Mouse (Mus musculus) myocyte (in vitro differentiated cells): ENCODE data around the gene Trak1. TPM values are rescaled to one million over a fixed set of nuclear protein-coding genes. Genes with fewer than 3 reads are reported as not detected.
A peak's percentile ranks its signal among the peaks of the same experiment; 100 is the strongest.

Source experiments
- H3K27me3 ChIP-seq: one replicate; pipeline ENCODE4 v1.6.1; 2011; ENCODE audit not compliant: control insufficient read depth, insufficient read depth, insufficient read length
- H3K36me3 ChIP-seq: one replicate; pipeline ENCODE4 v1.6.1; 2011; ENCODE audit not compliant: control insufficient read depth, insufficient read depth
- H3K4me2 ChIP-seq: one replicate; pipeline ENCODE4 v1.6.1; 2011; ENCODE audit warnings: low read depth, control low read depth
- H3K4me3 ChIP-seq: one replicate; pipeline ENCODE4 v1.5.1; 2011; ENCODE audit warnings: mild to moderate bottlenecking, control low read depth, moderate library complexity
- H3K79me2 ChIP-seq: one replicate; pipeline ENCODE4 v1.6.1; 2011; ENCODE audit not compliant: control insufficient read depth, insufficient read depth
- H3ac ChIP-seq: one replicate; pipeline ENCODE4 v1.6.1; 2011; ENCODE audit not compliant: control insufficient read depth, insufficient read length
- CEBPB ChIP-seq: IDR thresholded peaks from 2 replicates; pipeline ENCODE4 v1.6.1; 2011; ENCODE audit warnings: mild to moderate bottlenecking, moderate library complexity; ENCODE audit not compliant: poor library complexity, insufficient read depth, severe bottlenecking
- E2F4 ChIP-seq: IDR thresholded peaks from one replicate; pipeline ENCODE4 v1.6.1; 2011; ENCODE audit warnings: mild to moderate bottlenecking, control low read depth, moderate library complexity; ENCODE audit not compliant: insufficient read depth
- MAX ChIP-seq: IDR thresholded peaks from one replicate; pipeline ENCODE4 v1.6.1; 2011; ENCODE audit warnings: low read depth, mild to moderate bottlenecking, control low read depth
- MYOD1 ChIP-seq, 3 experiments: IDR thresholded peaks; one replicate each; pipeline ENCODE4 v1.6.1; 2011; ENCODE audit warnings: control low read depth in 2 of 3, low read depth in 2 of 3, mild to moderate bottlenecking in 2 of 3, moderate library complexity in 1 of 3; ENCODE audit not compliant: insufficient read length in 2 of 3, control insufficient read depth in 1 of 3
- MYOG ChIP-seq, 3 experiments: IDR thresholded peaks; one replicate each; pipeline ENCODE4 v1.6.1; 2011; ENCODE audit warnings: control low read depth in 2 of 3, low read depth in 2 of 3, mild to moderate bottlenecking in 2 of 3; ENCODE audit not compliant: insufficient read length in 2 of 3, control insufficient read depth in 1 of 3, insufficient read depth in 1 of 3
- POLR2A ChIP-seq: IDR thresholded peaks from one replicate; pipeline ENCODE4 v1.6.1; 2011; ENCODE audit warnings: low read depth, mild to moderate bottlenecking, control low read depth, moderate library complexity; ENCODE audit not compliant: insufficient read length
- POLR2AphosphoS2 ChIP-seq: IDR thresholded peaks from one replicate; pipeline ENCODE4 v1.6.1; 2011; ENCODE audit warnings: low read depth, control low read depth; ENCODE audit not compliant: insufficient read length
- REST ChIP-seq: IDR thresholded peaks from one replicate; pipeline ENCODE4 v1.6.1; 2011; ENCODE audit warnings: mild to moderate bottlenecking, control low read depth, moderate library complexity; ENCODE audit not compliant: insufficient read depth, insufficient read length
- SRF ChIP-seq: IDR thresholded peaks from one replicate; pipeline ENCODE4 v1.6.1; 2011; ENCODE audit warnings: low read depth; ENCODE audit not compliant: control insufficient read depth, insufficient read length
- TCF12 ChIP-seq: IDR thresholded peaks from one replicate; pipeline ENCODE4 v1.6.1; 2011; ENCODE audit warnings: mild to moderate bottlenecking, control low read depth; ENCODE audit not compliant: poor library complexity, insufficient read depth, severe bottlenecking
- TCF3 ChIP-seq: IDR thresholded peaks from one replicate; pipeline ENCODE4 v1.6.1; 2011; ENCODE audit warnings: low read depth, control low read depth; ENCODE audit not compliant: insufficient read length
- USF1 ChIP-seq: IDR thresholded peaks from one replicate; pipeline ENCODE4 v1.6.1; 2011; ENCODE audit warnings: low read depth, mild to moderate bottlenecking, control low read depth, moderate library complexity
- polyA plus RNA-seq: library from polyadenylated mRNA; unstranded; fragments of >200 nt; fragmentation: generic; extraction: Trizol; gene quantifications from one replicate; pipeline ENCODE4 v1.2.1, GENCODE M21; 2012; ENCODE audit warnings: missing spikeins

Gene Trak1
- polyA plus RNA-seq, 1 experiment, result 60.8 TPM

DNA sequence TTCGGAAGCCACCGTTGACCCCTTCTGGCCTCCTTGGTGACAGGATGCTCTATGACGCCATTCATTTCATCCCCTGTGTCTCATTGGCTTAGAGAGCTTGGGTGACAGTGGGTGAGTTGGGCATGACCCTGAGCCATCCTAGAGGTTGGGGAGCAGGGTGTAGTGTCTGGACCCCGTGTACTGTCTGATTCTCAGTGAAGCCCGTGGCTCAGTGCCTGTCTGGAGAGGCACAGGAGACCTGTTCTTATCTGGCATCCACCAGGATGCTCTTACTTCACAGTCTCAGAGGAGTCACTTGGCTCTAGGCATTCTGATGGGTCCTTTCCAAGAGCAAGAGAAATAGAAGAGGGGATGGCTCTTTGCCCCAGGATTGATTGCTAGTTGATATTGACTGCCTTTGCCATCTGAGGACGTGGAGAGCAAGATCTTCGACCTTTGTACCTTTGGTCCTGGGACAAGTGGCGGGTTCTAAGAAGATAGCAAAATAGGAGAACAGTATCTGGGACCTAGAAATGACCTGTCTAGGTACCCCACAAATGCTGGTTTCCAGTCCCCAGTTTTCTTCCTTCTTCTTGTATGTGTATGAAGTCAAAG lies 107.9 kb downstream of the Trak1 start:
- Histone ChIP-seq H3ac (no peak overlapping the region), H3K4me3 (no peak overlapping the region), H3K36me3 (peaks cover 6% of the 10 kb centered on the region), H3K4me2 (no peak overlapping the region), H3K27me3 (no peaks in the 10 kb centered on the region), H3K79me2 (peaks cover 27% of the 10 kb centered on the region)
- TF ChIP-seq E2F4 (no peak), MYOD1 (IDR thresholded peaks at IDR 0.05; ENCODE audit: control insufficient read depth in 1 of 3, insufficient read length in 2 of 3, low read depth in 2 of 3) (no peak), TCF3 (no peak), POLR2AphosphoS2 (no peak), USF1 (no peak), POLR2A (no peak), REST (no peak), MAX (no peak), SRF (no peak), MYOG (IDR thresholded peaks at IDR 0.05; ENCODE audit: control insufficient read depth in 1 of 3, insufficient read depth in 1 of 3, insufficient read length in 2 of 3, low read depth in 2 of 3) (no peak), TCF12 (no peak), CEBPB (no peak)

GRCm38 (mm10) chr9:121405792-121406191 lies 108.5 kb downstream of the Trak1 start:
- no peaks in the 10 kb centered on the region for H3K27me3 ChIP-seq
- TF ChIP-seq MYOD1 (IDR thresholded peaks at IDR 0.05; ENCODE audit: control insufficient read depth in 1 of 3, insufficient read length in 2 of 3, low read depth in 2 of 3), result no peak
- TF ChIP-seq SRF, result no peak
- no peak for TF ChIP-seq REST
- TF ChIP-seq CEBPB, result no peak
- no peaks in the 10 kb centered on the region for H3K36me3 ChIP-seq
- H3K4me3 ChIP-seq, result no peak overlapping the region
- H3K79me2 ChIP-seq, result peaks cover 26% of the 10 kb centered on the region
- no peak overlapping the region for H3ac ChIP-seq
- no peak overlapping the region for H3K4me2 ChIP-seq

DNA sequence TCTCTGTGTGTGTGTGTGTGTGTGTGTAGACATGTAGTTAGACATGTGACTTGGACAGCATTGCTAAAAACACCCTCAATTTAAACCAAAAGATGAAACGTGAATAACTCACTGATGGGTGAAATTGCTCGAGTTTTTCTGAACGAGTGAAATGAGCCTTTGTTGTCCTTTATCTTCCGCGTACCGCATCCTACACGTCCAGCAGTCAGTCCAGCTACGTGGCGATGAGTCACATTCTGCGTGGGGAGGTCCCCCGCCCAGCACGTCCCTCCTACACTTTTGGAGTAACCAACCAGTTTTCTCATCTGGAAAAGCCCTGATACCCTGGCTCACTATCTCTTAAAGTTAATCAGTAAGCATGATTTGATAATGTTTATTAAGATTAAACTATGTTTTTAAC lies 116.9 kb downstream of the Trak1 start:
- no peak overlapping the region for H3K4me3 ChIP-seq
- H3K4me2 ChIP-seq, result peak overlapping the region; percentile 57
- H3K27me3 ChIP-seq, result no peaks in the 10 kb centered on the region
- no peaks in the 10 kb centered on the region for H3K36me3 ChIP-seq
- H3ac ChIP-seq, result no peak overlapping the region
- H3K79me2 ChIP-seq, result peaks cover 10% of the 10 kb centered on the region
- no peak for TF ChIP-seq TCF12
- TF ChIP-seq POLR2AphosphoS2, result no peak
- TF ChIP-seq MYOD1 (IDR thresholded peaks at IDR 0.05; ENCODE audit: control insufficient read depth in 1 of 3, insufficient read length in 2 of 3, low read depth in 2 of 3), result no peak
- no peak for TF ChIP-seq USF1
- no peak for TF ChIP-seq SRF
- TF ChIP-seq TCF3, result no peak
- no peak for TF ChIP-seq POLR2A
- no peak for TF ChIP-seq MYOG (IDR thresholded peaks at IDR 0.05; ENCODE audit: control insufficient read depth in 1 of 3, insufficient read depth in 1 of 3, insufficient read length in 2 of 3, low read depth in 2 of 3)
- no peak for TF ChIP-seq REST
- TF ChIP-seq E2F4, result no peak
- TF ChIP-seq CEBPB, result no peak
- TF ChIP-seq MAX, result no peak

DNA sequence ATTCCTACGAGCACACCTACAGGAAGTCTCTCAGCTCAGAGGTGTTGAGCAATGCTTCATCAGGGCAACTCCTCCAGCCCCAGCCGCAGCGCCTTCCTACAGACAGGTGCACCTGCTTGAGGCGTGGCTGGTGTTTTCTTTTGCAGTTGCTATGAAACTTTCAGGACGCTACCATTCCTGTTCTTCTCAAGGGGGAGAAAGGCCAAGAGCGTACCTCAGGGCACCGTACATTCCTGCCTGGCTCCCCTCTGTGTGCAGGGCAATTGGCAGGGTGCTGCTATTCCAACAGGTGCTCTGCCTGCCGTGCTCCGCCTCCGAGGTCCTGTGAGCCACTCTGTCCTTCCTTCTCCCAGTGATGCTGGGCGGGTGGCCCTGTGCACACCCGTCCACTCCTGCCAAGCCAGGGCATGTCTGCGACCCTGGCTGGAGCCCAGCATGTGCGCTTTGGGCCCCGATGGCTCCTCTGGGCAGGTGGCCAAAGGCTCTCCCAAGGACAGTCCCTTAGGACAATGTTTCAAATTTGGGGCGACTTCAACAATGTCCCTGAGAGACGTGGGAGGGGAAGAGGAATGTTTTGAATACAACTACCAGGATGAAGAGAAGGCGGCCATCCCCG lies 118.4 kb downstream of the Trak1 start:
- Histone ChIP-seq H3ac (no peak overlapping the region), H3K4me2 (no peak overlapping the region), H3K36me3 (no peaks in the 10 kb centered on the region), H3K27me3 (no peaks in the 10 kb centered on the region), H3K79me2 (peaks cover 11% of the 10 kb centered on the region), H3K4me3 (no peak overlapping the region)
- TF ChIP-seq MYOG (IDR thresholded peaks at IDR 0.05; ENCODE audit: control insufficient read depth in 1 of 3, insufficient read depth in 1 of 3, insufficient read length in 2 of 3, low read depth in 2 of 3) (peak in 1 of 3 experiments; percentile 48), MYOD1 (IDR thresholded peaks at IDR 0.05; ENCODE audit: control insufficient read depth in 1 of 3, insufficient read length in 2 of 3, low read depth in 2 of 3) (peak in 1 of 3 experiments; percentile 65), TCF12 (no peak), USF1 (no peak), MAX (no peak), POLR2A (peak; percentile 30)

DNA sequence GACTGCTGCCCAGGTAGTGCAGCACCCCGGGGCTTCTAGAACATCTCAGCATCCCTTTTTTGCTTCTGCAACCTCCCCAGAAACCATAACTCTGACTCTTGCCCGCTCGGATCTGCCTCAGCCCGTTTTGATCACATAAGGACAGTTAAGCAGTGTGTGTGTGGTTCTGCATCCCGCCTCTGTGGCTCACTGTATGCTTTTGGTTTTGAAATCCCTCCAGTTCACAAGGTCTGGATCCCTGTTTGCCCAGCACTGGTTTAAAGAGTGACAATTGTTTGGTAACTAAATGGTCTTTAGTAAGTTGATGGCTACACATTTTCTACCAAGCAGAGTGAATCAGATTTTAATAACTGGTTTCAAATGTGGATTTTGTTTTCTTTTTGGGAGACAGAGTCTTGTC lies 119.2 kb downstream of the Trak1 start:
- no peaks in the 10 kb centered on the region for H3K27me3 ChIP-seq
- H3K79me2 ChIP-seq, result peaks cover 11% of the 10 kb centered on the region
- no peak overlapping the region for H3K4me2 ChIP-seq
- no peak overlapping the region for H3K4me3 ChIP-seq
- no peaks in the 10 kb centered on the region for H3K36me3 ChIP-seq
- H3ac ChIP-seq, result no peak overlapping the region
- no peak for TF ChIP-seq MYOG (IDR thresholded peaks at IDR 0.05; ENCODE audit: control insufficient read depth in 1 of 3, insufficient read depth in 1 of 3, insufficient read length in 2 of 3, low read depth in 2 of 3)
- no peak for TF ChIP-seq POLR2A
